Mouse (Mus musculus) spleen, postnatal 10 days (tissue): ENCODE measurements around the gene Slc26a1.

Source experiments
- DNase-seq, 2 experiments: peaks; one replicate each; pipeline ENCODE4 v3.0.0; 2021 to 2022; ENCODE audit warnings: low spot score in 2 of 2

Gene Slc26a1

DNA sequence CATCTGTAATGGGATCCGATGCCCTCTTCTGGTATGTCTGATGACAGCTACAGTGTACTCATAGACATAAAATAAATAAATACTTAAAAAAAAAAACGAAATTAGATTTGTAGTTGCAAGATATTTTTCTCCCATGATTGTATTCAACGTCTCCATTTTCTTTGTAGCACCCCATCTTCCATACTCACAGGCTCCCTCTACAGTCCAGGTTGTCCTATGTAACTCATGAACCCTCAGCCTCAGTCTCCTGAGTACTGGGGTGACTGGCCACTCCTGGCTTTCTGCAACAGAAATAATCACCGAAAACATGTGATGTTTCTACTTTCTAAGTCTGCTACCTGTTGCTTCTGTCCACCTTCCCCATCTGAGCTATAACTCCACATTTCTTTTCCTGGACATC is 15.8 kb upstream of the Slc26a1 start:
- DNase-seq: no peak

DNA sequence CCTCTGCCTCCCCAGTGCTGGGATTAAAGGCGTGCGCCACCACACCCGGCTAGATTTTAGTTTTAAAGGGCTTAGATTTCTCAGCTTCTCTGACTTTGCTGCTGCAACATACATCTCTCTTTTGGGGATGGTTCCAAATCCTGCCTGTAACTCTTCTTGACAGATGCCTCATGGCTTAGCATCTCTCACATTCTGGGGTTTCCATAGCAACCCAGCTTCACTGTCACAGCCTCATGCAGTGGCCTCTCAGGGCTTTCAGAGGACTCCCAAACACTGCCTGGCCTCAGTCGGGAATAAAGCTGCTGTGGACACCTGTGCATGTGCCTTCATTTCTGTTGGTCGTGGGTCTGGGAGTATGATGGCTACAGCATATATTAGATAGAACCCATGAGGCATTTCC is 13.7 kb upstream of the Slc26a1 start:
- DNase-seq: no peak

DNA sequence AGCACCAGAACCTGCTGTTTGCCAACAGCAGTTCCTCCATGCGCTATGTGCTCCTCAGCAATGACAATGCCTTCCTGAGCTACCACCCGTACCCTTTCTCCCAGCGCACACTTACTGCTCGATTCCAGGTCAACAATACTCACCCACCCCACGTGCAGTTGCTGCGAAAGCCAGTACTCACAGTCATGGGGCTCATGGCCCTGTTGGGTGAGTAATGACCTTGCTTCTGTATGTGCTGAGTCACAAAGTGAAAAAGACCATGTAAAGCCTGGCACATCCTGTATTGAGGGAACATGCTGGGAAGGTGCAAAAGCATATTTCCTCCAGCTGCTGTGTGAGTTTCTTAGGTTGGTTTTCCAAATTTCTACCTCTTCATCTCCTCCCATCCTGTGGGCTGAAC is 5.5 kb upstream of the Slc26a1 start:
- DNase-seq: no peak

DNA sequence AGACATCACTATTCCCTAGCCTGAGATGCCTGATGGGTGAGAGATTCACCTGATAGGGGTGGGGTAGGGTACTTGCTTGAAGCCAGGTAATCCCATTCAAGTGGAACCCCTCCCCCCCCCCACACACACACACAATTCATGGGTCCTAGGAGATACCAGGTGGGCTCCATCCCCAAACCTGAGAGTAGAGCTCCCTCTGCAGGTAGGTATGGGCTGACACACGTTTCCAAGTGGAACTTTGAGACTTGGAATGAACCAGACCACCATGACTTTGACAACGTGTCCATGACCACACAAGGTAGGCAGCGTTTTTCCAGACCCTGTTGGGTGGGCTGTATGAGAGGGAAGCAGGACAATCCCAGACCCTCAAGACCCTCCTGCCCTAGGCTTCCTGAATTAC is 4.5 kb upstream of the Slc26a1 start:
- DNase-seq: no peak

DNA sequence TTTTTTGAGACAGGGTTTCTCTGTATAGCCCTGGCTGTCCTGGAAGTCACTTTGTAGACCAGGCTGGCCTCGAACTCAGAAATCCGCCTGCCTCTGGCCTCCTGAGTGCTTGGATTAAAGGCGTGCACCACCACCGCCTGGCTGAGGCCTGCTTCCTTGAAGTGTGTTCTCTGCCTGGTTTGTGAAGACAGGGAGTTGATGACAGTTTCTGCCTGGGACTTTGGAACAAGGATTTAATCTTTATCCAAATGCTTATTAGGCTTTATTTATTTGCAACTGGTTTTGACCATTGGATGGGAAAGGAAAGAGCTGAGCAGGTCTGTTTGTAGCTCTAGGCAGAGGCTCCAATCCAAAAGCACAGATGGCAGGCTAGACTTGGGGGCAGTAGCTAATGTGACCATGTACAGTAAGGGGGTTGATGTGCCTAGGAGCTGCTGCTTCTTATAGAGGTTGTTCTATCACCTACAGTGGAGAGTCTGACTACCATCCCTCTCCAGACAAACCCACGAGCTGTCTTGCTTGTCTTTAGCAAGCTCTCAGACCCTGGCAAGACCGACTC is 3.0 kb upstream of the Slc26a1 start:
- DNase-seq: no peak

DNA sequence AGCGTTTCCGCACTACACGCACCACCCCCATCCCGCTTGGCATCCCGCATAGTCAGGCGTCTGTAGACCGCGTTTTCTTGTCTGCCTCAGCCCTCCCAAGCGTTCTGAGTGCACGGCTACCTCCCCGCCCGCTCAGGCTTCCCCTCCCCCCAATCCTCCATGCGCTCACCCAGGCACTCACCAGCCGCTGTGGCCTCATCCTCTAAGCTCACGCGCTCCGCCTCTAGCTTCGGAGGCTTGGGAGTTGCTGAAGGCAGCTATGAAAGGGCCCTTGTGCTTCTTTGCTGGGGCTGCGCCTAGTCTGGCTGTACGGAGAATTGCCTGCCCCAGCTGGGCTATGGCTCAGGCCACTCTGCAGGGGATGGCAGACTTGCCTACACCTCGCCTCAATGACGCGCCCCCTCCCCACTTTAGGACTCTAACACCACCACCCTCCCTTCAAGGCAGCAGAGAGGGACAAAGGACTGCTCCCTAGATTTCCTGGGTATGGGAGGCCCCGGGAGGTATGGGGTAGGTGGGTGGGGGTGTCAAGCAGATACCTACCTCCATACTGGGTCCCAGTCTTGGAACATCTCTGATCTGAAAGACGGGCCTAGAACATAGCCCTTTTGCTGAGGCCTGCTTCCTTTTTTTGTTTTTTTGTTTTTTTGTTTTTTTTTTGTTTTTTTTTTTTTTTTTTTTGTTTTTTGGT is 2.4 kb upstream of the Slc26a1 start:
- DNase-seq: peak in 1 of 2 experiments; percentile 57

DNA sequence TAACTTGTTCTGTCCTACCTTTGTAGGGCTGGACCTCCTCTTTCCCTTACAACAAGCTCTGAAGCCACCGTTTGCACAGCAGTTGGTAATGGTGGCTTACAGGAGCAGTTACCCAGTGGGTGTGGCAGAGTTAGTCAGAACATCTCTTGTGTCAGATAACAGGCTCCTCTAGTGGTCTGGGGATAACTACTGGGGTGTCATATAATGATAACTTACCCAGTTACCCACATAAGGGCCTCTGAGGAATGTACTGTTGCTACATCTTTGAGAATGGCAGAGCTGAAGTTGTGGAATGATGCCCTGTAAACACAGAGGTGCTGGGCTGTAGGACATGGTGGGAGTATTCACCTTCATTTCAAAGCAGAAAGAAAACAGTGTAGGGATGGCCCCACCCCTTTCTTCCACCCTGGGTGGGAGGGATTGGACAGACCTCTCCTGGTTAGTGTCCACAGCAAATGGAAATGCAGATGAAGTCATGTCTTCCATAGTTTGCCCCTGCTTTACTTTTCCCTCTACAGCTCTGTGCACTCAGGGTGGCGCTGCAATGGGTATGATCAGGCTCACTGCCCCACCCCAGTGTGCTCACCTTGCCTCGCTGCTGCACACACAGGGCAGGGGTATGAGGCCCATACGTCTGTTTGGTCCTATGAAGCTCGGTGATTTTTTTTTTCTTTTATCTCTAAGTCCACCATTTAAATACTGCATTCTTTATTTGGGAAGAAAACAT is 1.6 kb upstream of the Slc26a1 start:
- DNase-seq: peak in 1 of 2 experiments; percentile 37

DNA sequence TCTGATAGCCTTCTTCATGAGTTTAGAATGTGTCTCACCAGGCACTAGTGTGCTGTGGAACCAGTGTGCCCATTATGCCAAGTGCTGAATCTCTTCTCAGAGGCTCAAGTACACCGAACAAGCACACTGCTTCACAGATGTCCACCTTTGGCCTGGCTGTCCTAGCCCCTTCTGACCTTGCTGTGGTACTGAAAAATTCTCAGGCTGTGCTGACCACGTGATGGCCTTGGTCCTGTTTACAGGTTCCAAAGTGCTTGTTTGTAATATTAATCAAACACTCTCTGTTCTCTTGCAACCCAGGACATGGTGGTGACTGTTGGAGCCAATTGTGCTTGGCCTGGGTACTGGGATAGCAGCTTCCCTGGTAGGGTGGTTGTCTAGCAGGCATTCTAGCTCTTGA is 745 bp downstream of the Slc26a1 start:
- no peak for DNase-seq

DNA sequence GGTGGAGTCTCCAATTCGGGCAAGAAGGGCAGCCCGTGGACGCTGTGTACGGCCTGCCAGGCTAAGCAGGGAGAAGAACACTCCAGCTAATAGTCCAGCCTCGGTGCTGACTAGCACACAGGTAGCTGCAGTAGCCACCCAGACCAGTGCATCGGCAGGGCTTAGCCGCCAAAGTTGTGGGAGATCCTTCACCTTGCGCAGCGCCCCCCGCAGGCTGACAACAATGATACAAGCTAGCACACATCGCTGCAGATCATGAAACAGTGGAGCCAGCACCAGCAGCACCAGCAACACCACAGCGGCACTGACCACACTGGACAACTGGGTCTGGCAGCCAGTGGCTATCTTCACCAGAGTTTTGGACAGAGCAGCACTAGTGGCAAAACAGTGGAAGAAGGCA is 3.6 kb downstream of the Slc26a1 start:
- DNase-seq: peak in 1 of 2 experiments; percentile 40

DNA sequence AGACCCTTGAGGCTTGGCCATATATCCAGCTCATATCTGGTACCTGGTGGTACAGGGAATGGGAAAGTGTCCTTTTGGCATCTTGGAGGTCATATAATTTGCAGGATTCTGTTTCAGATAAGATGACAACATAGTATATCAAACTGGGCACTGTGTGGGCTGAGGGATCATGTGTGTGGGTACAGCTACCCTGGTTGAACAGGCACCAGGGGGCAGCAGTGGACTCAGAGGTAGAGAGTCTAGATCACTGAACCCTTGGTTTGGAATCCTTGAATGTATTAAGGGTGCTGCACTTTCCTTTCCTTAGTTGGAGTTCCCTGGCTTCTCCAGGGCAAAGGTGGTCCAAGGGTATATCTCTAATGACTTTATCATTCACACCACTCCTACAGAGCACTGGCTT is 4.6 kb downstream of the Slc26a1 start:
- DNase-seq: peak in 1 of 2 experiments; percentile 84

DNA sequence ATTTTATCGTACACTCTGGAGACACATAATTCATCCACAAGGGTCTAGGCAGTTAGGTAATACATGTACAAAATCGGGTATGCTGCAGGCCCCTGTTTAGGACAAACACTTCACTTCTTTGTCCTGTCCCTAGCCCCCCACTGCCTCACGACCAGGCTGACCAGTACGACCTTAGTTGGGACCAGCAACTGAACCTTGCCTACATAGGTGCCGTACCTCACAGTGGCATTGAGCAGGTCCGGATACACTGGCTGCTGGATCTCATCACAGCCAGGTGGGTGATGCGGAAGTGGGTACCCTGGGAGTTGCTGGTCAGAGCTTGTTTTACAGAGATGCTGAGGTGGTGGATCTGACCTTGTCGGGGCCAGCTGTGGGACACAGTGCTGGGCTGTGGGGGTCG is 5.4 kb downstream of the Slc26a1 start:
- DNase-seq: peak in 1 of 2 experiments; percentile 22

DNA sequence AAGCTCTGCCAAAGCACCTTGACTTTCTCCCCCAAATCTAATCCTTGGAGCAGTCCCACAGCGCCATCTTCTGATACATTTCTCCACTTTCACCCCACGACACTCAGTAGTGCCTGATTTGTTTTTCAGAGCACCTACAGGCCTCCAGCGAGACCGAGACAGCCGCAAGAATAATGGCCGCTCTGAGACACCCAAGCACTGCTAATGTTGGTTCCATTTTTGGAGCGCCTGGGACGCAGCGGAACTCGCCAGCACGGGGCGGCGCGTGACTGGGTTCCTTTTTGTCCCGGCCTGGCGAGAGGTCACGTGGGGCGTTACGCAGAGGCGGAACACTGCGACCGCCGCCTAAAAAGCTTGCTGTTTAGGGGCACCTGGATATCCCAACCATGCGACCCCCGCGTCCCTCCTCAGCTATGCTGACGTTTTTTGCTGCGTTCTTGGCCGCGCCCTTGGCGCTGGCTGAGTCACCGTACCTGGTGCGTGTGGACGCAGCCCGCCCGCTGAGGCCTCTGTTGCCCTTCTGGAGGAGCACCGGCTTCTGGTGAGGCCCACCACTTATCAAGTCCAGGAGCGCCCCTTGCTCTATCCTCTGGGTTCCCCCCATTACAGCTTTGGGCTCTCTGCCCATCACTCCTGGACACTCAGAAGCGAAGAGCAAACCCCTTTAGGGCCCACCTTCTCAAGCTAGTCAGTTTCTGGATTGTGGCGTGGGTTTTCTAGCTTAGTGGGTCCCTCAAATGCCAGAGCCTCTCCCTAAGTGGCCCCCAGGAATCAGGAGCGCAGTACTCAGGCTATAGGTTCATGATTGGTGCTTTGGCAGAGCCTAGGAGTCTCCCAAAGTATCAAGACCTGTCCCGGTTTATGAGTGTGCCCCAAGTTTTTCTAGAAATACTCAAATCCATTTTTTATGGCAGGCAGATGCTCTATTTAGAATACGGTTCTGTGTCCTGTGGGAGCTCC is 6.1 kb downstream of the Slc26a1 start, which contains the start of gene Dgkq:
Gene Dgkq (minus strand): TSS at position 696 of the 960 bp plus-strand sequence.
- peak; percentile 82 to 86 for DNase-seq

DNA sequence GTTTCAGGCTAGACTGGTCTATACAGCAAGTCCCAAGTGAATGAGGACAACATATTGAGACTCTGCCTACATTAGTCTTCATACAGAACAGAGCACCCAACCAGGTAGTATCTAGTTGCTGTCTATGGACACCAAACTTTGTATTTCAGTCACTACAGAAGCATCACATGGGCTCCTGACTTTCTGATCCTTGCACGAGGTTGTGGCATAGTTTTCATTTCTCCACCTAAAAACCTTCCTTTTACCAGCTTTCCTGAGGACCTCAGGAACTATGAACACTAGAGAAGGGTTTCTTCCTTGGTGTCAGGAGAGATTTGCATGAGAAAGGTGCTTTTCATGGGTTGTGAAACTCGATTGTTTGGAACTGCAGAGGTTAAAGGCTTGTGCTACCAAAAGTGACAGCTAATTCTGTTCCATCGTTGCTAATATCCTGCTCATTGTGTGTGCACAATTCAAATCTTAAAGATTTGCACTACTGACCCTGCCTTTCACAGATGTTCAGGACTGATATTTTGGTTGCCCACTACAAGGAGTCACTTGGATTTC is 6.9 kb downstream of the Slc26a1 start:
- DNase-seq: no peak

DNA sequence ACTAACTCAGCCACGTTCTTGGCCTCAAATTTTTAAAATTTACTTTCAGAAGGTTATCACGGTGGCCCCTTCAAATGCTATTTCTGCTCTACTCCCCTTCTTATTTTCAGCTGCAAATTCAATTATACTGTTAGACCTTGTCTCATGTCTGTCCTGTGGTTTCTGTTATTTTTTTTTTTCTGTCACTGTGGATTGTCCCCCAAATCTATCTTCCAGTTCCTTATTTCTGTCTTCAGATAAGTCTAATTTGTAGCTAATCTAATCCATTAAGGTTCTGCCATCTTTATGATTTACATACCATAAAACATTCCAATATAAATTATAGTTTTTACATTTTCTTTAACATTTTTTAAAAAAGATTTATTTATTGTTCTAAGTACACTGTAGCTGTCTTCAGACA is 8.0 kb downstream of the Slc26a1 start:
- no peak for DNase-seq

DNA sequence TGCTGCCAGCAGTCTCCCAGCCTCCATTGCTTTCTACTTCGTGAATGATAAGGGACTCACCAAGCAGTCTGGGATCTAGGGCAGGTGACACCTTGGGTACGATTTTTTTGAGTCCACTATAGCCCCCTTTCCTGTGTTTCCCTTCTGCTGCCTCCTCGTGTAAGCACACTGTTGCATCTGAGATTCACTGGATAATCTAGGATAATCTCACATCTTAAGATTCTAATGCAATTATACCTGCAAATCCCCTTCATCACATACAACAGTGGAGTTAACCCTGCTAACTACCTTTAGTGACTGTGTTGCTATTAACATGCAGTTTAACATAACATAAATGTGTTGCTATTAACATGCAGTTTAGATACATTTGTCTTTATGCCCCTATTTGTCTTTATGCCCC is 10.3 kb downstream of the Slc26a1 start:
- DNase-seq: no peak

DNA sequence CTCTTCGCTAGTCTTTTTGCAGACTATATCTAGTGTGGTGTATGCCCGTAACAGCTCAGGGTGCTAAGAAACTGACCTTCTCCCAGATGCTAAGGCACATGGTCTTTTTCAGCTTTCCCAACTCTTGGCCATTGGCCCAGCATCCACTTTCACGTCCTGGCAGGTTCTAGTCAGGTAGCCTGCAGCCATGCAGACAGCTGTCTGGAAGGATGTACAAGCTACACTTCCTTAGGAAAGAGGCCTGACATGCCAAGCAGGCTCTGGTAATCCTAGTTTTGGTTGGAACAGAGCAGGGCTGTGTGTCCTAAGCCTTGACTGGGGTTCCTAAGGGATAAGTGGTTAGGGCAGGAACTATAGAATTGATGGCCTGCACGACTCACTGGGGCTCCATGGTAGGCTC is 12.6 kb downstream of the Slc26a1 start:
- no peak for DNase-seq

DNA sequence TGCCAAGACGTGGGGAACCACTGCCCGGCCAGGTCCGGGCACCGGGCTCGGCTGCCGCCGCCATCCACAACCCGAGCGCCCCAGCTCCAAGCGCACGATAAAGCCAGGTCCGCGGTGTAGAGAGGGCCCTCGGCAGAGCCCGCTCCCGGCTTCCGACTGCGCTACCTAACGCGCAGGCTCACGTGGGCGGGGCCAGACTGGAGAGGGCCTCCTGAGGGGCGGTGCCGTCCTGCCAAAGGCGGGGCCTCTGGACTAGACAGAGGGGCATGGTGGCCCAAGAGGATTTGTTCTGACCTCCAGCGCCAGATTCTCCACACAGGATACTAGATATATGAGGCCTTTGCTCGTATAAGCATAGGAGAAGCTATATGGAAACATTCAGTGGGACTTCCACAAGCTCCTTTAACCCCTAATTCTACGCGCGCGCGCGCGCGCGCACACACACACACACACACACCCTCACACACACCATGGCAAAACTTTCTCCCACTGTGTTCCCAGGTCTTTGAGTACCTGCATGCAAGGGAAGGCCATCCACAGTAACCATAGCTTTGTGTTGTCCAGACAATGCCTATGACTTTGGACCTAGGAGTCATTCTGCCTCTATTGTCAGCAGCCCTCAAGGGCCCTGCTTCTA is 14.6 kb downstream of the Slc26a1 start:
- peak; percentile 86 to 95 for DNase-seq

DNA sequence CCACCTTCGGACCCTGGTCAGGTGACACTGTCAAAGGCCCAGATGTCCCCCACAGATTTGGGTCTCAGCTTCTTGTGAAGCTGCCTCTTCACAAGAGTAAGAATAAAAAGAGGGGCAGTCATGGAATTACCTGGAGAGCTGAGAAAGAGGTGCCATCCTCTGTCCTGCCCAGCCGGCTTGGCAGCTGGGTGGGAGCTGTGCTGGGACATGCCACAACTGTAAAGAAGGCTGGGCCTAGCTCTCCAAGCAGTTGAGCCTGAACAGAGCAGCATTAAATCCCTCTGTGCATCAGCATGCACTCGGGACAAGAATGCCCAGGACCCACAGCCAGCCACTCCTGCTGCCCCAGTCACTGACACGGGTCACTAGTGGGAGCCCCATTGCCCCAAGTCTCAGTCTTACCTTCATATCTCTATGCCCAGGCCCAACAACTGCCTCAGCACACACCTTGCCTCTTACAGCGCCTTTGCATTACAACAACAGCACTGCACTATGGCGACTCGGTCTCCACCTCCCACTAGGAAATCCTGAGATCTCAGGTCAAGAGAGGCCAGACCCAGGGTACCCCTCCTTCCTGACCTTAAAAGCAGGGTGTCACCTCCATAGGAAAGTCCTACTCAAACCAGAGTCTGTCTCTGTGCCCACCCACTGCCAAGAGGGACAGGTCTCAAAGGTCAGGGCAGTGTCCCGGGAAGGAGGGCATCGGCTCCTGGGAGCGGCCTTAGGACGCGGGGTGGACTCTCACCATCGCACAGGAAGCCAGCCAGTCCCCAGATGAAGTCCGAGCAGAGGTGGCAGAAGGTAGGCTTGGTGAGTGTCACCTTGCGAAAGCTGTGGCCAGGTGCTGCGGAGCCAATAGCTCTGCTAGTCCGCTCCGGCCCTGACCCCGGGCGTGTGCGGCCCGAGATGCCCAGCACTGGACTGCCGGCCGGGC is 15.4 kb downstream of the Slc26a1 start, which contains the start of gene Idua:
Gene Idua (plus strand): TSS at position 634 of the 934 bp plus-strand sequence.
- no peak for DNase-seq

DNA sequence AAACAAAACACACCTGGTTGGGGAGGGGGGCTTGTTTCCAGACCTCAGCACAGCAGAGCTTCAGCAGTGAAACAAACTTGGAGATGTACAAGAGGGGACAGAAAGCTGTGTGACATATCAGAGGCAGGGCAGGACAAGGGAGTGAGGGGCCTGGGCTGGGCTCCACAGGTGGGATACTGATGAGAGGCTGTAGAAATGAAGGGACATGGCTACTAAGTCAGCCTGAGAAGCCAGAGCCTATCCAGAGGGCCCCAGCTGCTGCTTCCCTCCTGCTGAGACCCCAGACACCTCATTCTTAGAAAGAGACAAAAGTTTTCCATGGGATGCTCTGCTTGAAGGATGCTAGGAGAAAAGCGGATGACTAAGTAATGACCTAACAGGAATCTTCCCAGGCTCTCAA is 16.8 kb downstream of the Slc26a1 start:
- DNase-seq: no peak

DNA sequence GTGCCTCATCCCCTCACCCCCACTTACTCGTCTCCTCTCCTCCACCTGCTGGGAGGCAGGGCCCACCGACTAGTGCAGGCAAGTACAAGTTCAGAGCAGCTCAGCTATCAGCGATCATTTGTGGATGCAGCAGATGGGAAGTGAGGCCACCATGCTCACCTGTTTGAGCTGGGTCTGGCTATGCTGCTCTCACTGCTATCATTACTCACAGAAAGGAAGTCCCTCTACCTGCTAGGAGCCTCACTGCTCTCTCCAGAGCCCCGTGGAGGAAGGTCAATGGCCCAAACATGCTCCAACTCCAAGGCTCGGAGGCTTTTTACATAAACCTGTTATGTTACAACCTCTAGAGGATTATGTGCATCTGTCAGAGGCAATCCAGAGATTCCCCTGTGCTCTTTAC is 18.0 kb downstream of the Slc26a1 start:
- DNase-seq: no peak
